Mouse (Mus musculus) MEL (cell line): Measurements from ENCODE around the gene Atl2.

Experiments
- CTCF ChIP-seq, 3 experiments: IDR thresholded peaks in 2 of 3; conservative IDR thresholded peaks in 1 of 3; 2 replicates each; pipeline ENCODE4 v1.5.1; 2011 to 2012; ENCODE audit warnings: low read length in 3 of 3, low read depth in 2 of 3, mild to moderate bottlenecking in 2 of 3, improper control_type of control experiment in 1 of 3, inconsistent platforms in 1 of 3, mixed read lengths in 1 of 3, moderate library complexity in 1 of 3; ENCODE audit not compliant: control insufficient read depth in 1 of 3, insufficient read depth in 1 of 3, poor library complexity in 1 of 3, severe bottlenecking in 1 of 3
- ELF1 ChIP-seq: IDR thresholded peaks from 2 replicates; pipeline ENCODE4 v1.6.1; 2014; ENCODE audit warnings: low read depth, mild to moderate bottlenecking, inconsistent platforms, low read length, improper control_type of control experiment, moderate library complexity
- GABPA ChIP-seq: IDR thresholded peaks from 2 replicates; pipeline ENCODE4 v1.6.1; 2012; ENCODE audit warnings: low read depth, mild to moderate bottlenecking, inconsistent platforms, low read length, improper control_type of control experiment, moderate library complexity
- HCFC1 ChIP-seq: IDR thresholded peaks from 2 replicates; pipeline ENCODE4 v1.6.1; 2012; ENCODE audit warnings: low read depth, mild to moderate bottlenecking, inconsistent platforms, low read length, improper control_type of control experiment, moderate library complexity
- KAT2A ChIP-seq: conservative IDR thresholded peaks from 2 replicates; pipeline ENCODE4 v1.6.1; 2012; ENCODE audit warnings: low read depth, low read length, improper control_type of control experiment, inconsistent platforms
- POLR2A ChIP-seq, 2 experiments: IDR thresholded peaks; 2 replicates each; pipeline ENCODE4 v1.6.1; 2011 to 2012; ENCODE audit warnings: low read length in 2 of 2, mild to moderate bottlenecking in 2 of 2, control low read depth in 1 of 2, improper control_type of control experiment in 1 of 2, low read depth in 1 of 2, moderate library complexity in 1 of 2; ENCODE audit not compliant: control insufficient read depth in 1 of 2, insufficient read depth in 1 of 2, poor library complexity in 1 of 2
- POLR2AphosphoS2 ChIP-seq: IDR thresholded peaks from 2 replicates; pipeline ENCODE4 v1.6.1; 2011; ENCODE audit warnings: low read length, improper control_type of control experiment
- SIN3A ChIP-seq: IDR thresholded peaks from 2 replicates; pipeline ENCODE4 v1.6.1; 2012; ENCODE audit warnings: low read length, improper control_type of control experiment, inconsistent platforms
- SMC3 ChIP-seq: IDR thresholded peaks from 2 replicates; pipeline ENCODE4 v1.6.1; 2011; ENCODE audit warnings: low read depth, low read length, improper control_type of control experiment
- TBP ChIP-seq: IDR thresholded peaks from 2 replicates; pipeline ENCODE4 v1.8.0; 2011; ENCODE audit warnings: low read depth, low read length, improper control_type of control experiment
- USF1 ChIP-seq: IDR thresholded peaks from 2 replicates; pipeline ENCODE4 v1.6.1; 2014; ENCODE audit warnings: low read depth, mild to moderate bottlenecking, inconsistent platforms, low read length, improper control_type of control experiment, moderate library complexity
- USF2 ChIP-seq, 2 experiments: IDR thresholded peaks; 2 replicates each; pipeline ENCODE4 v1.6.1; 2011 to 2012; ENCODE audit warnings: improper control_type of control experiment in 2 of 2, low read length in 2 of 2, borderline replicate concordance in 1 of 2, inconsistent platforms in 1 of 2, low read depth in 1 of 2, mild to moderate bottlenecking in 1 of 2; ENCODE audit not compliant: insufficient read depth in 1 of 2

DNA sequence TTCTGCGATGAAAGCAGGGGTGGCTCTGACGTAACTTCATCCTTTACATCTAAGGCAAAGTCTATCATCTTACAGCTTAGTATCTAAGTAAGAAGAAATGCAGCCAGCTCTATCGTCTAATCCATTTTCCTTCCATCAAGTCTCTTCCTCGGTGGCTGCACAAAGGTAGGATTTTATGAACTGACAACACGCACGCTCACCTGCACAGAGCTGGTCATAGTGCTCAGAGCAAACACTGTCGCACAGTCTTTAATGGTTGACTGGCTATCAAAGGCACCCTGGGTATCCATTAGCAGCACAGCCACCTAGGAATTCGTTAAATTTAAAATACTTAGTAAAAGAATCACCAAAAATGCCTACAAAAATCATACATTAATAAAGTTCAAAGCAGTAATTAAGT lies 31.4 kb downstream of the Atl2 start:
- TF ChIP-seq POLR2AphosphoS2 (no peak), SMC3 (no peak), TBP (no peak), POLR2A (IDR thresholded peaks at IDR 0.05; ENCODE audit: control insufficient read depth in 1 of 2, insufficient read depth in 1 of 2, low read depth in 1 of 2, low read length in 2 of 2, poor library complexity in 1 of 2) (no peak), GABPA (no peak), CTCF (IDR thresholded peaks at IDR 0.05 in 2 of 3, conservative IDR thresholded peaks at IDR 0.05 in 1 of 3; ENCODE audit: control insufficient read depth in 1 of 3, insufficient read depth in 1 of 3, low read depth in 2 of 3, low read length in 3 of 3, poor library complexity in 1 of 3, severe bottlenecking in 1 of 3) (no peak), KAT2A (no peak), SIN3A (no peak), USF1 (no peak), ELF1 (no peak), HCFC1 (no peak), USF2 (IDR thresholded peaks at IDR 0.05; ENCODE audit: borderline replicate concordance in 1 of 2, insufficient read depth in 1 of 2, low read depth in 1 of 2, low read length in 2 of 2) (no peak)
